Mouse (Mus musculus) brown adipose tissue, adult 24 weeks (tissue): Measurements from ENCODE around the gene Mrpl3. TPM values are rescaled to one million over a fixed set of nuclear protein-coding genes. Genes with fewer than 3 reads are reported as not detected.

ENCODE experiments used
- H3K27ac ChIP-seq: fragments of 200-500 bp; replicated peaks from 2 replicates; pipeline ENCODE4 v1.5.1; 2012; ENCODE audit warnings: low read depth, mild to moderate bottlenecking, low read length
- H3K4me1 ChIP-seq: fragments of 200-500 bp; 2 replicates; pipeline ENCODE4 v1.6.1; 2012; ENCODE audit warnings: low read length, mixed read lengths; ENCODE audit not compliant: control insufficient read depth, insufficient read depth, insufficient read length
- H3K4me3 ChIP-seq: fragments of 200-500 bp; 2 replicates; pipeline ENCODE4 v1.5.1; 2012; ENCODE audit warnings: low read depth, mild to moderate bottlenecking, low read length, moderate library complexity; ENCODE audit not compliant: insufficient read depth
- polyA plus RNA-seq: library from polyadenylated mRNA; stranded (reverse); fragments of >200 nt; gene quantifications from 2 replicates; pipeline ENCODE4 v1.2.4, GENCODE M21; 2012; ENCODE audit not compliant: missing spikeins, insufficient read depth, insufficient read length

Mrpl3 gene
- polyA plus RNA-seq, result 107 and 118 TPM in 2 replicates

GRCm38 (mm10) chr9:105053147-105053557 lies at the start of gene Mrpl3:
Mrpl3 (plus strand) TSS chr9:105053239.
- no peaks in the 10 kb centered on the region for H3K4me1 ChIP-seq
- H3K4me3 ChIP-seq, result peak within 1 kb of the TSS; percentile 92
- peak within 1 kb of the TSS; percentile 72 for H3K27ac ChIP-seq

- H3K4me3 ChIP-seq, result no peak overlapping the region
- no peaks in the 10 kb centered on the region for H3K4me1 ChIP-seq
- no peak overlapping the region for H3K27ac ChIP-seq
These were observed 42.3 kb upstream of the Mrpl3 start for GRCm38 (mm10) chr9:105010721-105011120.

GRCm38 (mm10) chr9:105018186-105018585 lies 34.9 kb upstream of the Mrpl3 start:
- Histone ChIP-seq H3K4me1 (no peaks in the 10 kb centered on the region), H3K27ac (no peak overlapping the region), H3K4me3 (no peak overlapping the region)

- H3K27ac ChIP-seq, result no peak overlapping the region
These were observed 24.7 kb upstream of the Mrpl3 start for GRCm38 (mm10) chr9:105028311-105028710.

GRCm38 (mm10) chr9:105032572-105032971 lies 20.5 kb upstream of the Mrpl3 start:
- Histone ChIP-seq H3K27ac (no peak overlapping the region), H3K4me3 (no peak overlapping the region)

More at GRCm38 (mm10) chr9:105028311-105028710, 24.7 kb upstream of the Mrpl3 start:
- Histone ChIP-seq H3K4me3 (no peak overlapping the region), H3K4me1 (no peaks in the 10 kb centered on the region)

GRCm38 (mm10) chr9:105033641-105034040 lies 19.4 kb upstream of the Mrpl3 start:
- no peak overlapping the region for H3K27ac ChIP-seq
- no peak overlapping the region for H3K4me3 ChIP-seq
- no peaks in the 10 kb centered on the region for H3K4me1 ChIP-seq

More at GRCm38 (mm10) chr9:105032572-105032971, 20.5 kb upstream of the Mrpl3 start:
- no peaks in the 10 kb centered on the region for H3K4me1 ChIP-seq

GRCm38 (mm10) chr9:105037847-105038246 lies 15.2 kb upstream of the Mrpl3 start:
- no peaks in the 10 kb centered on the region for H3K4me1 ChIP-seq
- no peak overlapping the region for H3K4me3 ChIP-seq
- H3K27ac ChIP-seq, result no peak overlapping the region

- no peak overlapping the region for H3K27ac ChIP-seq
- H3K4me3 ChIP-seq, result no peak overlapping the region
- H3K4me1 ChIP-seq, result no peaks in the 10 kb centered on the region
These were observed 7.0 kb upstream of the Mrpl3 start for GRCm38 (mm10) chr9:105046014-105046413.

GRCm38 (mm10) chr9:105048351-105048750 lies 4.7 kb upstream of the Mrpl3 start:
- H3K27ac ChIP-seq, result no peak overlapping the region
- H3K4me3 ChIP-seq, result no peak overlapping the region
- H3K4me1 ChIP-seq, result no peaks in the 10 kb centered on the region

GRCm38 (mm10) chr9:105049636-105050035 lies 3.4 kb upstream of the Mrpl3 start:
- H3K4me1 ChIP-seq, result no peaks in the 10 kb centered on the region
- H3K27ac ChIP-seq, result no peak overlapping the region
- no peak overlapping the region for H3K4me3 ChIP-seq

GRCm38 (mm10) chr9:105050257-105050656 lies 2.8 kb upstream of the Mrpl3 start:
- no peak overlapping the region for H3K4me3 ChIP-seq
- H3K27ac ChIP-seq, result no peak overlapping the region
- no peaks in the 10 kb centered on the region for H3K4me1 ChIP-seq

GRCm38 (mm10) chr9:105053812-105054211 lies 773 bp downstream of the Mrpl3 start:
- Histone ChIP-seq H3K4me3 (peak overlapping the region; percentile 92), H3K4me1 (no peaks in the 10 kb centered on the region), H3K27ac (no peak overlapping the region; the same call in 1 of the 2 replicates)

- Histone ChIP-seq H3K27ac (no peak overlapping the region), H3K4me3 (no peak overlapping the region), H3K4me1 (no peaks in the 10 kb centered on the region)
These were observed 16.1 kb downstream of the Mrpl3 start for GRCm38 (mm10) chr9:105069106-105069505.

- Histone ChIP-seq H3K4me3 (no peak overlapping the region), H3K4me1 (no peaks in the 10 kb centered on the region), H3K27ac (no peak overlapping the region)
These were observed 20.1 kb downstream of the Mrpl3 start for GRCm38 (mm10) chr9:105072991-105073748.

GRCm38 (mm10) chr9:105074851-105075250 lies 21.8 kb downstream of the Mrpl3 start:
- no peak overlapping the region for H3K4me3 ChIP-seq
- H3K27ac ChIP-seq, result no peak overlapping the region
- no peaks in the 10 kb centered on the region for H3K4me1 ChIP-seq
